Mouse (Mus musculus) cerebellum, adult 8-10 months (tissue): ENCODE data around the gene Gja4.

Experiments used
- DNase-seq: peaks from one replicate; pipeline ENCODE4 v3.0.0; 2022

Gene Gja4

DNA sequence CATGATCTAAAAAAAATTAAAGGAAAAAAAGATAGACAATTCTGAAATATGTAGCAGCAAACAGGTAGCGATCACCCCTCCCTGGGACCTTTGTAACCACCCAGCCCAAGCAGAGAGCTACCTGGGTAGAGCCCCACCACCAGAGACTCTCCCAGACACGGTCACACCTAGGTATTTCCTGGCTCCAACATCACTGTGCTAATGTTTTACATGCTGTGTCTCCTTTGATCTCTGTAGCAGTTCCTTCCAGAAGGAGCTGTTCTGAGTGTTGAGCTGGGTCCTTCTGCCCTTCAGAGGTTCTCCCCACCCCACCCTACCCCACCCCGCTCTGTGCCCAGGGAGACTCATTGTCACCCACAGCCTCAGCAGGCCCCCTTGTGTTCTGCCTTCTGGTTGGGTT lies 9.8 kb upstream of the Gja4 start:
- no peak for DNase-seq

GRCm38 (mm10) chr4:127319613-127320012 lies 5.8 kb upstream of the Gja4 start:
- peak; percentile 69 for DNase-seq

- DNase-seq = no peak
These were observed 3.3 kb upstream of the Gja4 start for GRCm38 (mm10) chr4:127317143-127317542.

- DNase-seq = no peak
These were observed 1.9 kb upstream of the Gja4 start for GRCm38 (mm10) chr4:127315753-127316152.

- DNase-seq = no peak
These were observed 746 bp upstream of the Gja4 start for GRCm38 (mm10) chr4:127314585-127314984.

DNA sequence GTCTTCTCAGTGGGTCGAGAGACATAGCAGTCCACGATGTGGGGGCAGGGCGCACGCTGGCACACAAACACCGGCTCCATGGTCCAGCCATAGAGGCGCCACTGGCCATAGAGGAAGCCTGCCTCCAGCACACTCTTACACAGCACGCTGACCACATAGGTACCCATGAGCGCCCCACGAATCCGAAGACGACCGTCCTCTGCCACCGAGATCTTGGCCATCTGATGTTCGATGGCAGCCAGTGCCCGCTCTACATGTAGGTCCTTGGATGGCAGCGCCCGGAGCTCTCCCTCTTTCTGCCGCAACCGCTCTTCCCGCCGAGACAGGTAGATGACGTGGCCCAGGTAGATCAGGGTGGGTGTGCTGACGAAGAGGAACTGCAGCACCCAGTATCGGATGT lies 1.5 kb downstream of the Gja4 start:
- no peak for DNase-seq

DNA sequence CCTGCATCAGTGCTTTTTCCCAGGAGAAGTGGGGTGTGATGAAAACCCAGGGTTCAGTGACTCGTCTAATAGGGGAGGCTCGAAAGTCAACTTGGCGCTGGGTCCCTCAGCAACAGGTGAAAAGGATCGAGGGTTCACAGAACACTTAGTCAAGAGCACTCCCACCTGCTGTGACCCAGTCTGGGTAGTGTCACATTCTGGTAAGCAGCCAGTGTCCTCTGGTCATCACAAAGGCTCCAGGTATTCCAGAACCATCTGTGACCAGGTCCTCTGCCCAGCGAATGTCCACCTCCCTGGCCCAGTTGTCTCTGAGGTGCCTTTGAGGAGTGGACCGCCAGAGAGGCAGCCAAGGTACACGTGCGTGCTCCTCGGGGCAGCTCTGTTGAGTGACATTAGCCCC lies 2.3 kb downstream of the Gja4 start:
- DNase-seq = peak; percentile 20

DNA sequence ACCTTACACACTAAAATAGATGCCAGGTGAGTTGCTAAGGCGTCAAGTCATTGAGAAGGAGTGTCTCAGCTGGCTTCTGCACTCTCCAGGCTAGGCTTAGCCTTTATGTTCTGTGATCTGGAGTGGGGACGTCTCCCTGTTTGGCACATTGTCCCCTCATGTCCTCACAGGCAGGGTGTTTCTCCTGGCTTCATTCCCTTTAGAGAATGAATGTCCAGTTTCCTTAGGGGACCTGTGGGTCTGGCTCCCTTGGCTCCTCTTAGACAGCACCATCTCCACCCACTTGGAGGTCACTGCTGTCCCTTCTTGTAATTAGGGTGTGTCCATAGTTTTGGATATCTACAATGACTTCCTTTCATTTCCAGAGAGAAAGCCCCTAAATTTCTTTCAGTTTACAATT lies 6.9 kb downstream of the Gja4 start:
- DNase-seq = no peak

DNA sequence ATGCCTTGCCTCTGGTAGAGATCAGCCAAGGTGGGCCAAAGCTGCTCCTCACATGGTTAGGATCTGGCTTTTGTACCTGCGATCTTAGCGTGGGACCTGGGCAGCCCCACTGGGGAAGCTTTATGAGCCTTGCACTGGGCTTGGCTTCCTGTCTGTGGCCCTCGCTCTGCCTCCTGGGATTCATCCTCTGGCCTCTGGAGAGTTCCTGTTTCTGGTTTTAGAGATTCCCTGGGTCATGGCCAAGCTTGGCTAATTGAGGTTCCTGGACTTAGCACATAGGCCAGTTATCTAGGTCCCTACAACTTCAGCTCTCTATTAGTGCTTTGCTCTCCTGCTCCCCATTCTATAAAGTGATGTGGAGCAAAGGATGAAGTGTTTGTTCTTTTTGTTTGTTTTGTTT lies 10.0 kb downstream of the Gja4 start:
- no peak for DNase-seq

GRCm38 (mm10) chr4:127300503-127300902 lies 13.3 kb downstream of the Gja4 start:
- DNase-seq = no peak

GRCm38 (mm10) chr4:127292631-127293030 lies 21.2 kb downstream of the Gja4 start:
- no peak for DNase-seq

DNA sequence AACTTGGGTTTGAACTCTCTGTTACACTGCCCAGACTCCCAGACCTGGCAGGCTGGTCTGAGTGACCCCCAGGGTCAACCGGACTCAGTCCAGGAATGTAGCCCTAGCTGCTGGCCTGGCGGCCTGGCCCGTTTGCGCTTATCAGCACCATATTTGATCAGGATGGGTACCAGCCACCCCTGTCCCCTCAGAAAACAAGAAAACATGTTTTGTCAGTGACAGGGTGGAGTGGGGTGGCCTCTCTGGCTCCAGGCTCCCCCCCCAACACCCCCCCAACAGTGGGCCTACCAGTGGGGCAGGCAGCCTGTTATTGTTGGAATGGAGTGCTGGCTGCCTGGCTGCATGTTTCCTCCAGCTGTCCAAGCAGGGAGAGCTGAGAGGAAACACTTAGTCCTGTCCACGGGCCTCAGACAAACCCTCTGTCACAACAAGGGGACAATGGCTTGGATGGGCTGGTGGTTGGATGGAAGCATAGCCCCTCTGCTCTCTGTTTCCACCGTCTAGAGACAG lies 24.7 kb downstream of the Gja4 start:
- no peak for DNase-seq

GRCm38 (mm10) chr4:127286907-127287306 lies 26.9 kb downstream of the Gja4 start:
- no peak for DNase-seq

DNA sequence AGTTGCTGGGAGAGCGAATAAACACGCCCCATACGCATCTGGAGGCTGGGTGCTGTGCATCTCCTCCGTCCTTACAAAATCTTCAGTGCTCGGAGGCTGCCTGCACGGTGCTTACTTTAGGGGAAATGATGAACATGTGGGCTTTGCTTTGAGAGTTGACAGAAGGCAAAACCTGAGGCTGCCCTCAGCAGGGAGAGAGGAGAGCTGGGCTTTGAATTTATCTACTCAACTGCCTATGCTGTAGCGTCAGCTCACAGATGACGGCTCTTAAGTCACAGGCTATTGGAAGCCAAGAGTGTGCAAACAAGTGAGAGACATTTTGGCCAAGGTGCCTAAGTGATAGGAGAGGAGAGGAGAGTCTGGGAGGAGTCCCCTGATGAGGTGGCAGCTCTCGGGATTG lies 34.6 kb downstream of the Gja4 start:
- no peak for DNase-seq

DNA sequence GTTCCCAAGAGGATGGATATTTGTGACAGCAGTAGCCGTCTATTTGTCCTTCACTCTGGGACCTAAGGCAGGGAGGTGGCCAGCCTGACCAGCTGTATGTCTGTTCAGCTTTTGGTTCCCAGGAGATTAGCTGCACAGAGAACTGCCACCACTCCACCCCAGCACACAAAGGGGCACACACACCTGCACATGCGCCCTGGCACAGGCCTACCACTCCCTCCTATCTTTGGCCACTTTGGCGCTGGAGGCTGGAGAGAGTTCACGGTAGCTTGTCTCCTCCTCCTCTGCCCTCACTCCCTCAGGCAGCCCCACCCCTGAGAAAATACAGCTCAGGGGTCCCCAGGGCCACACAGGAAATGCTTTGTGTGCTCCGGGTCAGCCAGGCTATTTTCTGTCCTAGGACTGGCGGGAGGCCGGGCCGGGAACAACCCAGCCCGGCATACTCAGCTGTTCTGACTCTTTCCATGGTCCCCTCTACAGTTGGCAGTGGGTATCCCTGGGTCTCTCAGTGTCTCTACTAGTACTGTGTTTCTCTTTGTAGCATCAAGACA lies 35.3 kb downstream of the Gja4 start:
- no peak for DNase-seq

- DNase-seq = no peak
These were observed 49.7 kb downstream of the Gja4 start for GRCm38 (mm10) chr4:127264183-127264554.

GRCm38 (mm10) chr4:127263438-127264182 lies 50.2 kb downstream of the Gja4 start:
- DNase-seq = no peak

DNA sequence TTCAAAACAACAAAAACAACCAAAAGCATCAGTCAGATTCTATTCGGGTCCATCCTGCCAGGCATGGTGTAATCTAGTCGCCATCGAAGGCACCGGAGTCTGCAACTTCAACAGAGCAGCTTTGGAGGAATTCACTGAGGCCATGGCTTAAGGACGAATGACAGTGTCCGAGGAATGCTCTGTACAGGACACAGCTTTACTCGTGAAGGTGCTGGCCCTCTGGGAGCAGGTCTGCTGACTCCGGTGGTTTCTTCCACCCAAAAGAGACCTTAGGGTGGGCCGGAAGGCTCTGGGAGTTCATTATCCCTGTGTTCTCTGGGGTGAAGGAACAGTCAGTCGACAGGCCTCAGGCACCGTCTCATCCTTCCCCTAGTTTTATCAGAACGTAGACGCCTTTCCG lies 52.2 kb downstream of the Gja4 start:
- DNase-seq = no peak
